Mouse (Mus musculus) large intestine, adult 2 months (tissue): ENCODE measurements around the gene Thy1. TPM values are rescaled to one million over a fixed set of nuclear protein-coding genes. Genes with fewer than 3 reads are reported as not detected.

Source experiments
- DNase-seq: peaks from one replicate; pipeline ENCODE4 v3.0.0-alpha.2; 2012; ENCODE audit warnings: low read depth, low spot score
- WGBS: fragments of 180-500 bp; shearing (Covaris S2); methylation state at CpG from one replicate; pipeline ENCODE4 v1.1.7; 2018; 5-methylcytosine and 5-hydroxymethylcytosine counted together
- polyA plus RNA-seq: library from polyadenylated mRNA; depleted of rRNA; stranded (reverse); fragments of >200 nt; gene quantifications from 2 replicates; pipeline ENCODE4 v1.2.3, GENCODE M21; 2012

The Thy1 gene
- polyA plus RNA-seq, 1 experiment: 42.2 TPM

DNA sequence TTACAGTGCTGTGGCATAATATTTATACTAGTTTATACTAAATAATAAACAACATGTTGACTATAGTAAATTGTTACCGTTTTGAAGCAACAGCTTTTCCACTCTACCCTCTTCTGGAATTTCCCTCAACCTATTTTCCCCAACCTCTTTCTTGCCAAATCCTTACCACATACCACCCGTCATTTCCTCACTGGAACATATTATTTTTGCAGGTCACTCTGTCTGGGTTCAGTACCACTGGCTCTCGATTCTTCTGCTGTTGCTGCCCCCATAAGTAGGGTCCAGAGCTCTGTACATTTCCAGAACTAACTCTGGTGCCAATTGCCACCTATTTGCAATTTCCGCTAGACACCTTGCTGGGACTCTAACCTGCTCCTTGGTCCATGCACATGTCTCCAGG is 11.2 kb upstream of the Thy1 start:
- 65% methylated on average over 4 of the region's 4 CpGs for WGBS

DNA sequence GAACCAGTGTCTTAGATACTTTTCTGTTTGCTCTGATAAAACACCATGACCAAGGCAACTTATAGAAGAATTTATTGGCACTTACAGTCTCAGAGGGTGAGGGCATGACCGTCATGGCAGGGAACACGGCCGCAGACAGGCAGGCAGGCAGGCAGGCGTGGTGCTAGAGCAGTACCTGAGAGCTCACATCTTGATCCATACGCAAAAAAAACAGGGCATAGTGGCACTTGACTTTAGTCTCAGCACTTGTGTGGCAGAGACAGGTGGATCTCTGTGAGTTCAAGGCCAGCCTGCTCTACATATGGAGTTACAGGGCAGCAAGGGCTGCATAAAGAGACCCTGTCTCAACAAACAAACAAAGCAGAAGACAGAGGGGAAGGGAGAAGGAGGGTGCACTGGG is 9.9 kb upstream of the Thy1 start:
- DNase-seq: no peak
- 85% methylated on average over 5 of the region's 5 CpGs for WGBS

More for the DNA sequence above, 11.2 kb upstream of the Thy1 start:
- DNase-seq: no peak

DNA sequence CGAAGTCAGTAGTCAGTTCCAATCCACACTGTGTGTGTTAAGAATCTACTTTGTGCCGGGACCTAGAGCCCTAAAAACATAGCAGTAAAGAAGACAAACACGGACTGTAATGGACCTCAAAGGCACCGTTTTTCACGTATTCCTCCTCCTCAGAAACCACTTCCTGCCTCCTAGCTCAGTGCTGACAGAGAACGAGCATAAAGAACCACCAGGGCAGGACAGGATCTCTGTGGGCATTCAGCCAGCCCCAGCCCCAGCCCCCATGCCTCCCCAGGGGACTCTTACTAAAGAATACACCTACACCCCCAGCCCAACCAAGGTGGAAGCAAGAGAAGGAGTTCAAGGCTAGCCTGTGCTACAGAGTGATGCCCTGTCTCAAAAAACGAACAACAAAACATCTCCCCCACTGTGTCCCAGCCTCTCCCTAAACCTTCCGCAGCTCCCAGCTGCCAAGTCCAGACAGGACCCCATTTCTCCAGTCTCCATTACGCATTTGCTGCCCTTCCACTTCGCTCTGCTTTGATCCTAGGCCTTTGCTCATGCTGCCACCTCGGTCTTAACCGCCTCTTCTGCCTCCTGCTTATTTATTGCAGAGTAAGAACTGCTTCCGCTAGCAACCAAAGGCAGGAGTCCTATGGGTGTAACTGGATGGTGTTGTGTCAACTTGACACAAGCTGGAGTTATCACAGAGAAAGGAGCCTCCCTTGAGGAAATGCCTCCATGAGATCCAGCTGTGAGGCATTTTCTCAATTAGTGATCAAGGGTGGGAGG is 9.0 kb upstream of the Thy1 start:
- no peak for DNase-seq
- WGBS: 54% methylated on average over 13 of the region's 13 CpGs

DNA sequence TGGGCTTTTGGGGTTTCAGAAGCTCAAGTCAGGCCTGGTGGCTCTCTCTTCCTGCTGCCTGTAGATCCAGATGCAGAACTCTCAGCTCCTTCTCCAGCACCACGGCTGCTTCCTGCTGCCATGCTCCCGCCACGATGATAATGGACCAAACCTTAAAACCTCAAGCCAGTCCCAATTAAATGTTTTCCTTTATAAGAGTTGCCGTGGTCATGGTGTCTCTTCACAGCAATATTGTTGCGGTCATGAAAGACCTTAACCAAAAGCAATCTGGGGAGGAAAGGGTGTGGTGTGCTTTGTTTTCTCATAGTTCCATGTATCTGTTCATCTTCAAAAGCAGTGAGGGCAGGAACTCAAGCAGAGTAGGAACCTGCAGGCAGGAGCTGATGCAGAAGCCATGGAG is 6.1 kb upstream of the Thy1 start:
- WGBS: 89% methylated on average over 5 of the region's 5 CpGs
- no peak for DNase-seq

DNA sequence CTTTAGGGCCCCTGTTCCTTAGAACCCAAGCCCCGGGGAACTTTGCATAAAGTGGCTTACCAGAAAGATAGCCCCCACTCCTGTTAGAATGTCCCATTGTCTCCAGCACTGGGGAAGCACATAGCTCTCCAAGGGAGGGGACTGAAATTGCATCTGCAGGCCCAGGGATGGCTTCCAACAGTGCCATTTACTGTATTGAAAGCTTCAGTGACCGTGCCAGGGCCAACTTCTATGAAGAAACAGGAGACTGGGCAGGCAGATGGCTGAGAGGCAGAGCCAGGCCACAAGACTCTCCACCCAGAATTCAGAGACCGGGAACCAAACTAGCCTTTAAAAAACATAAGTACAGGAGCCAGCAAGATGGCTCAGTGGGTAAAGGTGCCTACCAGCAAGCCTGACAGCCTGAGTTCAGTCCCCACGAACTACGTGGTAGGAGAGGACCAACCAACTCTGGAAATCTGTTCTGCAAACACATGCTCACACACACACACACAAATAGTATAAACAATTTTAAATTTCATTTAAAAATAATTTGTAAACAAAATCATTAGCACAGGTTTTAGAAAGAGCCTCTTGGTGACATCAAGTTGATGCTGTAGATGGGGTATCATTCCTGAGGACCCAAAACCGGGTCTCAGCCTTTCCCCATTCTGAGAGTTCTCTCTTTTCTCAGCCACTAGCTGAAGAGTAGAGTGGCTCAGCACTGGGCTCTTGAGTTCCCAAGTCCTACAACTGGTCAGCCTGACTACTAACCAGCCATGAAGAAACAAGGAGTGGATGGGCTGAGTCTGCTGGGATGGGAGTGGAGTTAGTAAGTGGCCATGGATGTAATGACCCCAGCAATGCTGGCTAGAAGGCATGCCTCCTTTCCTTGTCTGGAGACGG is 1.4 kb upstream of the Thy1 start:
- WGBS: 70% methylated on average over 7 of the region's 7 CpGs
- DNase-seq: no peak

DNA sequence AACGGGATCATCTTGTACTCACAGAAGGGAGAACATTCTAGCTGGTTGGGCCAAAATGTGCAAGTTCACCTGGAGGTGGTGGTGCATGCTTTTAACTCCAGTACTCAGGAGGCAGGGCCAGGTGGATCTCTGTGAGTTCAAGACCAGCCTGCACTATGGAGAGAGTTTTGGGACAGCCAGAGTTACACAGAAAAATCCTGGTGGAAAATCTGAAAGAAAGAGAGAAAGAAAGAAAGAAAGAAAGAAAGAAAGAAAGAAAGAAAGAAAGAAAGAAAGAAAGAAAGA is 846 bp upstream of the Thy1 start:
- no peak for DNase-seq
- WGBS: 76% methylated on average over 1 of the region's 1 CpGs

DNA sequence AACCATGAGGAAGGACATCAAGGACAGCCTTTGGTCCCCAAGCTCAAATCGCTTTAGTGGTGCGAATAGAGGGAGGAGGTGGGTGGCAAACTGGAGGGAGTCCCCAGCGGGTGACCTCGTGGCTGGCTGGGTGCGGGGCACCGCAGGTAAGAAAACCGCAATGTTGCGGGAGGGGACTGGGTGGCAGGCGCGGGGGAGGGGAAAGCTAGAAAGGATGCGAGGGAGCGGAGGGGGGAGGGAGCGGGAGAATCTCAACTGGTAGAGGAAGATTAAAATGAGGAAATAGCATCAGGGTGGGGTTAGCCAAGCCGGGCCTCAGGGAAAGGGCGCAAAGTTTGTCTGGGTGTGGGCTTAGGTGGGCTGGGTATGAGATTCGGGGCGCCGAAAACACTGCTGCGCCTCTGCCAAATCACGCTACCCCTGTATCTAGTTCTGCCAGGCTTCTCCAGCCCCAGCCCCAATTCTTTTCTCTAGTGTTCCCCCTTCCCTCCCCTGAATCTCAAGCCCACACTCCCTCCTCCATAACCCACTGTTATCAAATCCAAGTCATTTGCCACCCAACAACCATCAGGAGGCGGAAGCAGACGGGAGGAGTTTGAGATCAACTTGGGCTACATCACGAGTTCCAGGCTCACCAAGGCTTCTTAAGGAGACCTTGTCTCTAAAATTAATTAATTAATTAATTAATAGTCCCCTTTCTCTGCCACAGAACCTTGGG is 683 bp downstream of the Thy1 start:
- 7% methylated on average over 21 of the region's 23 CpGs for WGBS

DNA sequence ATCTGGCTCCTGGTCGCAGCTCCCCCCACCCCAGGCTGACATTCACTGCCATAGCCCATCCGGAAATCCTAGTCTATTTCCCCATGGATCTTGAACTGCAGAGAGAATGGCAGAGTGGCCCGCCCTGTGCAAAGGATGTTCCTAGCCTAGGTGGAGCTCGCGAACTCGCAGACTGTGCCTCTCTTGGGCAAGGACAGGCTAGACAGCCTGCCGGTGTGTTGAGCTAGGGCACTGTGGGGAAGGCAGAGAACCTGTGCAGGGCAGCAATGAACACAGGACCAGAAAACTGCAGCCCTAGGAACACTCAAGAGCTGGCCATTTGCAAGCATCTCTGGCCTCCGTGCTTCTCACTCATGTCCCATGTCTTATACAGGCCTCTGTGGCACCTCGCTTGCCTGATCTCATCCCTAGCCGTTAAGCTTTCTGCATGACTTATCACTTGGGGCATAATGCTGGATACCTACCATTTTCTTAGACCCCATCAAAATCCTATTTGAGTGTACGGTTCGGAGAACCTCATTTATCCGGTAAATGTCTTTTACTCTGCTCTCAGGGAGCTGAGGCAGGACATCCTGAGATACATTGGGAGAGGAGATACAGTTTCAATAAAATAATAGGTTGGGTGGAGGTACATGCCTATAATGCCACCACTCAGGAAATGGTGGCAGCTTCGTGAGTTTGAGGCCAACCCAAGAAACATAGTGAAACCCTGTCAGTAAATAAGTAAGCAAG is 1.4 kb downstream of the Thy1 start:
- 47% methylated on average over 14 of the region's 14 CpGs for WGBS

More for the DNA sequence above, 683 bp downstream of the Thy1 start:
- DNase-seq: no peak

DNA sequence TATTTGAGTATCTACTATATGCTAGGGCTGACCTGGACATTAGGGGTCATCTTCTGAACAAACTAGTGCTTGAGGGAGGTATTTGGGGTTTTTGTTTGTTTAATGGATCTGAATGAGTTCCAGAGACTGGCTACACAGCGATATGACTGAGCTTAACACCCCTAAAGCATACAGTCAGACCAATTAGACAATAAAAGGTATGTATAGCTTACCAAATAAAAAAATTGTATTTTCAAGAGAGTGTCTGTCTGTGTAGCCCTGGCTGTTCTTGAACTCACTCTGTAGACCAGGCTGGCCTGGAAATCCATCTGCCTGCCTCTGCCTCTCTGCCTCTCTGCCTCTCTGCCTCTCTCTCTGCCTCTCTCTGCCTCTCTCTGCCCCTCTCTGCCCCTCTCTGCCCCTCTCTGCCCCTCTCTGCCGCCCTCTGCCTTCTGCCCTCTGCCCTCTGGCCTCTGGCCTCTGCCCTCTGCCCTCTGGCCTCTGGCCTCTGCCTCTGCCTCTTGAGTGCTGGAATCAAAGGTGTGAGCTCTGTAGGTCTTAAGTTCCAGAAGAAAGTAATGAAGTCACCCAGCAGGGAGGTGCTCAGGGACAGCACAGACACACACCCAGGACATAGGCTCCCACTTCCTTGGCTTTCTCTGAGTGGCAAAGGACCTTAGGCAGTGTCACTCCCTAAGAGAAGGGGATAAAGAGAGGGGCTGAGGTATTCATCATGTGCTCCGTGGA is 2.1 kb downstream of the Thy1 start:
- WGBS: 59% methylated on average over 3 of the region's 3 CpGs
- no peak for DNase-seq

More for the DNA sequence above, 1.4 kb downstream of the Thy1 start:
- no peak for DNase-seq

DNA sequence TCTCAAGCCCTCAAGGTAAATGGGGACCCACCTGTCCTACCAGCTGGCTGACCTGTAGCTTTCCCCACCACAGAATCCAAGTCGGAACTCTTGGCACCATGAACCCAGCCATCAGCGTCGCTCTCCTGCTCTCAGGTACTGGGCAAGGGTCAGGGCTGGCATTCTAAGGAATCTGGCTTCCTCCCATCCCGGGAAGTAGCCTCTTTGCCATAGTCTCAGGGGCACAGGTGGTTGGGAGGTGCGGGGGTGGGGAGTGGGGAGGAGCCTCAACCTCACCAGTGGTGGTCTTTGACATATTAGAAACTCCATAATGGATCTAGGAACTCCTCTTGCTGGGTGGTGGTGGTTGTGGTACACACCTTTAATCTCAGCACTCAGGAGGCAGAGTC is 2.7 kb downstream of the Thy1 start:
- no peak for DNase-seq
- WGBS: 76% methylated on average over 5 of the region's 5 CpGs

DNA sequence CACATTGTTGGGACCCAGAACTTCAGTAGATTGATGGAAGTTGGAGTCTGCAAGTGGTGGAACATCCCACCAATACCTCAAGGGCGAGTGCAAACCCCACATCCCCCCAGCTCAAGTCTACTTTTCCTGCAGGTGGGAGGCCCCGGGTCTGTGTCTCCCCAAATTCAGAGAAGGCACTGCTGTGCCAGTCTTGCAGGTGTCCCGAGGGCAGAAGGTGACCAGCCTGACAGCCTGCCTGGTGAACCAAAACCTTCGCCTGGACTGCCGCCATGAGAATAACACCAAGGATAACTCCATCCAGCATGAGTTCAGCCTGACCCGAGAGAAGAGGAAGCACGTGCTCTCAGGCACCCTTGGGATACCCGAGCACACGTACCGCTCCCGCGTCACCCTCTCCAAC is 3.2 kb downstream of the Thy1 start:
- no peak for DNase-seq
- WGBS: 75% methylated on average over 12 of the region's 12 CpGs

DNA sequence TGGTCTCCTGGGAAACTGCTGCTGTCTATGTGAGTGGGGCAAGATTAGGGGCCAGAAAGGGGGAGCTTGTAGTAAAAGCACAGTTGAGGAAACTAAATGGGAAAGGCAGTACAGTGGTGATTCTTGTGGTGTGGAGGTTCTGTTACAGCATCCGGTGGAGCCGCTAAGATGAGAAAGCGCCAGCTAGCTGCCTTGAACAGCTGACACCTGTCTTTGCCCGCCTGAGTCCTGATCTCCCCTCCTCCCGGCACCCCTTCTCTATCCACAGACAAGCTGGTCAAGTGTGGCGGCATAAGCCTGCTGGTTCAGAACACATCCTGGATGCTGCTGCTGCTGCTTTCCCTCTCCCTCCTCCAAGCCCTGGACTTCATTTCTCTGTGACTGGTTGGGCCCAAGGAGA is 3.9 kb downstream of the Thy1 start:
- WGBS: 56% methylated on average over 6 of the region's 6 CpGs
- no peak for DNase-seq

DNA sequence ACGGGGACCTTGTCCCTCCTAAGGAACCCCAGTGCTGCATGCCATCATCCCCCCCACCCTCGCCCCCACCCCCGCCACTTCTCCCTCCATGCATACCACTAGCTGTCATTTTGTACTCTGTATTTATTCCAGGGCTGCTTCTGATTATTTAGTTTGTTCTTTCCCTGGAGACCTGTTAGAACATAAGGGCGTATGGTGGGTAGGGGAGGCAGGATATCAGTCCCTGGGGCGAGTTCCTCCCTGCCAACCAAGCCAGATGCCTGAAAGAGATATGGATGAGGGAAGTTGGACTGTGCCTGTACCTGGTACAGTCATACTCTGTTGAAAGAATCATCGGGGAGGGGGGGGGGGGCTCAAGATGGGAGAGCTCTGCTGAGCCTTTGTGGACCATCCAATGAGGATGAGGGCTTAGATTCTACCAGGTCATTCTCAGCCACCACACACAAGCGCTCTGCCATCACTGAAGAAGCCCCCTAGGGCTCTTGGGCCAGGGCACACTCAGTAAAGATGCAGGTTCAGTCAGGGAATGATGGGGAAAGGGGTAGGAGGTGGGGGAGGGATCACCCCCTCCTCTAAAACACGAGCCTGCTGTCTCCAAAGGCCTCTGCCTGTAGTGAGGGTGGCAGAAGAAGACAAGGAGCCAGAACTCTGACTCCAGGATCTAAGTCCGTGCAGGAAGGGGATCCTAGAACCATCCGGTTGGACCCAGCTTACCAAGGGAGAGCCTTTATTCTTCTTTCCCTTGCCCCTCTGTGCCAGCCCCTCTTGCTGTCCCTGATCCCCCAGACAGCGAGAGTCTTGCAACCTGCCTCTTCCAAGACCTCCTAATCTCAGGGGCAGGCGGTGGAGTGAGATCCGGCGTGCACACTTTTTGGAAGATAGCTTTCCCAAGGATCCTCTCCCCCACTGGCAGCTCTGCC is 4.6 kb downstream of the Thy1 start:
- no peak for DNase-seq
- 67% methylated on average over 14 of the region's 14 CpGs for WGBS

DNA sequence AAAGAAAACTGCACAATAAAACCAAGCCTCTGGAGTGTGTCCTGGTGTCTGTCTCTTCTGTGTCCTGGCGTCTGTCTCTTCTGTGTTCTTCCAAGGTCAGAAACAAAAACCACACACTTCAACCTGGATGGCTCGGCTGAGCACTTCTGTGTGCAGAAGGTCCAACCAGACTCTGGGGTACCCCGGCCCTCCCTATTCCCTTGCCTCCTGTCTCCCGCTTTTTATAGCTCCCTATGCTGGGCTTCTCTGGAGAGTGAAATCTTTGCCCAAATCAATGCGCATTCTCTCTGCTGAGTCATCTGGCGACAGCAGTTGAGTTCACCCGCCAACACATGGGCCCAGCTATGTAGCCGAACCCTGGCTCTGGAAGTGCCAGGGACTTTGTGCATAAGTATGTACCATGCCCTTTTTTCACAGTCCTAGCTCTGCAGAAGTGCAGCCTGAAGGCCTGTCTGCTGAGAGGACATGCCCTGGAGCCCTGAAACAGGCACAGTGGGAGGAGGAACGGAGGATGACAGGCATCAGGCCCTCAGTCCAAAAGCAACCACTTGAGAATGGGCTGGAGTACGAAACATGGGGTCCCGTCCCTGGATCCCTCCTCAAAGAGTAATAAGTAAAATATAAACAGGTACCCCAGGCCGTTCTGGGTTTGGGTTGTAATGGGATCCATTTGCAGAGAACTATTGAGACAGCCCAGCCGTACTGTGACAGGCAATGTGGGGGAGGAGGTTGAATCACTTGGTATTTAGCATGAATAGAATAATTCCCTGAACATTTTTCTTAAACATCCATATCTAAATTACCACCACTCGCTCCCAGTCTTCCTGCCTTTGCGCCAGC is 5.6 kb downstream of the Thy1 start:
- 61% methylated on average over 15 of the region's 15 CpGs for WGBS

DNA sequence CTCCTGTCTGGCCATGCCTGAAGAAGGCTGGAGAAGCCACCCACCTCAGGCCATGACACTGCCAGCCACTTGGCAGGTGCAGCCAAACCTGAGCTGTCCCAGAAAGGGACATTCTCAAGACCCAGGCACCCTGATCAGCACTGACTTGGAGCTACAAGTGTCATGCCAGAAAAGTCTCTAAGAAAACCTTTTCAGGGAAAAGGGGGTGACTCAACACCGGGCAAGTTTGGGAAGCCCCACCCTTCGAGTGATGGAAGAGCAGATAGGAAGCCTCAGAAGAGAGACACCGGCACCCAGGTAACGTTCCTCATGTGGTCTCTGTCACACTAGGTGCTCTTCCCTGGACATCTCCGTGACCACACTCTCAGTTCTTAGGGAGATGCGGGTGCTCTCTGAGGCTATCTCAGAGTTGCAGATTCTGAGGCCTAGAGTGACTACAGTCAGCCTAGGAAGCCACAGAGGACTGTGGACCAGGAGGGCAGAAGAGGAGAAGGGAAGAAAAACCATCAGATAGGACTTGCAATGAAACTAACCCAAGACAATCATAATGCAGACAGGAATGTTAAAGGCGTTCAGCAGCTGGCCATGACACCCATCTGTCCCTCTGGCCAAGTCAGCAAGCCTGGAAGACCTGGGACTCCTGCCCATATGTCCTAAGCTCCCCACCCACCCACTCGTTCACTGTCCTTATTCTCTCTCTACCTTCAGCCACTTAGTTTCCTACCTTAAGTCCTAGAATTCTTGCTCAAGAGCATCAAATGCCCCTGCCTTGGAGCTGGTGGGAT is 6.4 kb downstream of the Thy1 start:
- no peak for DNase-seq
- 77% methylated on average over 8 of the region's 8 CpGs for WGBS

More for the DNA sequence above, 5.6 kb downstream of the Thy1 start:
- DNase-seq: no peak

DNA sequence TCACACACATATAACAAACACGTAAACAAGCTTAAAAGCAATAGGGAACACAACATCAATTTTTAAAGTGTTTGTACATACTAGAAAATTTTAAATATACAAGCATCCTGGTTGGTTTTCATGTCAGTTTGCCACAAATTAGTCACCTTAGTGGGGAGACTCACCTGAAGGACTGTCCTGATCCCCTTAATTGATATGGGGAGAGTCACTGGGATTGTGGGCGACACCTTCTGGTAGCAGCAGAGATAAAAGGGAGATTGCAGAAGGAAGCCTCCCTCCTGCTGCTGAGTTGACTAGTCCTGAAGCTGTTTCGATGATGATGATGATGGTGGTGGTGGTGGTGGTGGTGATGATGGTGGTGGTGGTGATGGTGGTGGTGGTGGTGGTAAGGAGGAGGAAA is 9.7 kb downstream of the Thy1 start:
- no peak for DNase-seq
- 57% methylated on average over 3 of the region's 3 CpGs for WGBS

DNA sequence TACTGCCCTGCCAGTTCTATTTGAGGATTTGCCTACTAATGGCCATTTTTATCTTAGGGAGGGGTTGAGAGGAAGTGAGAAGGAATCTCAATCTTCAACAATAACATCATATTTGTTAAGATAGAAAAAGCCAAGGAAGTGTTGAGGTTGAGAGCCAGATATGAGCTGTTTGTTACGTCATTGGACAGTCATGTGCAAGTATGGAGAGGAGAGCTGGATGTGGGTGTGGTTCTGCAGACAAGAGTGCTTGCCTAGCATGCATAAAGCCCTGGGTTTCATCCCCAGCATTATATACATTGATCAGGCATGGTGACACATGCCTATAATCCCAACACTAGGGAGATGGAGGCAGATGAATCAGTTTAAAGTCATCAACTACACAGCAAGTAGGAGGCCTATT is 10.8 kb downstream of the Thy1 start:
- 41% methylated on average over 1 of the region's 1 CpGs for WGBS
- DNase-seq: no peak
